Mouse (Mus musculus) spleen, adult 2 months (tissue): ENCODE results near the gene Wscd2.

ENCODE experiments used
- CTCF ChIP-seq: fragments of 200-500 bp; IDR thresholded peaks from 2 replicates; pipeline ENCODE4 v1.5.1; 2011; ENCODE audit warnings: mild to moderate bottlenecking, inconsistent platforms; ENCODE audit not compliant: insufficient read depth, insufficient read length, insufficient replicate concordance; ENCODE audit errors: extremely low read depth
- POLR2A ChIP-seq: fragments of 200-500 bp; IDR thresholded peaks from 2 replicates; pipeline ENCODE4 v1.6.1; 2011; ENCODE audit warnings: low read depth, low read length, inconsistent platforms

DNA sequence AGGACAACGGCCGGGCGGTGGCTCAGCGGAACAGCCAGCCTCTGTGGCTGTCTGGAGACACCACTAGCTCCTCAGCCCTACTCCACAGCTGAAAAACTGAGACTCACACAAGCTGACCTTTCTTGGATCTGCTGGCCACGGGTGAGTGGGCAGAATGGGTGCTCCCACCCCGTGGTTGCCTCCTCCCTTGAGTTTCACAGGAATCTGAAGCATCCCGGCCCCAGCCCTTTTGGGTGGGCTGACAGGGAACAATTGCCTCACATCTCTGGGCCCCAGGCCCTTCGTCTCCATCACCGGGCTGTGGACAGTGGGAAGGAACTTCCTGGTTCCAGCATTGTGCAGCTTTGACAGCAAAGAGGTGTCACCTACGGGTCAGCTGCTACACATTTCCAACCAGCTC is 140.0 kb downstream of the Wscd2 start:
- TF ChIP-seq CTCF (no peak), POLR2A (no peak)
